In the genomic region with DNA sequence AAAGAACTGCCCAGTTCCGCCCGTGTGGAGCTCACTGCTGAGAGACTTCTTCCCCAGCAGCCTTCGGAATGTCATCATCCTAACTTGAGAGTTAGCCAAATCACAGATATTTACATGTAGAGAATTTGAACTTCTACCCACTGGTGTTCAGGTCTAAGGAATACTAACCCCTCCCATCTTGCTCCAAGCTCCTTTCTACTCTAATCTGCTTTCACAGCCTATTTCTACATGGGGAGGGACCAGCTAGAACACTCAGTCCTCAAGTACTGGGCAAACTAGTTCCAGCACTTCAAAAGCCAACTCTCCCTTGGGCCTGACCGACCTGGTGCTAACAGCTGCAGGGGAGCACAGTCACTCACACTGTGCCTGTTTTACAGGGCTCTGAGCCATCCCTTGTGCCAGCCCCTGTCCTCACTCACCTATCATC, we compare ENCODE assay signal across 10 mouse cellular contexts. TPM values are rescaled to one million over a fixed set of nuclear protein-coding genes. Genes with fewer than 3 reads are reported as not detected.
DNase-seq lines count a peak whose midpoint lies in the region; ATAC-seq lines count a peak whose summit lies in the region.
"Had no signal": no experiment of that assay in that cellular context is flagged by ENCODE, and none has a peak within 500 bp of the region (broad histone marks: within the 10 kb centered on the region; RNA-seq: fewer than 3 reads in every experiment).

No protein-coding gene starts in this region.

- H3K4me3 ChIP-seq in midbrain, embryonic 12.5 days: no peak overlapping the region
- no peak overlapping the region for H3K4me3 ChIP-seq in midbrain, embryonic 15.5 days
- no peak overlapping the region for H3K4me3 ChIP-seq in kidney, embryonic 14.5 days (ENCODE audit: low read length)
- H3K4me3 ChIP-seq in neural tube, embryonic 14.5 days (ENCODE audit: low read depth, low read length): no peak overlapping the region

- 0 out of 2 replicates have a peak, but pooled peaks have one; percentile 7 for ATAC-seq in midbrain, embryonic 12.5 days (ENCODE audit: low FRiP score, low read depth)
- ATAC-seq in midbrain, embryonic 15.5 days (replicated peaks): no peak; the same call in 1 of the 2 replicates
- peak; percentile 58; the same call in 1 of the 2 replicates for ATAC-seq in kidney, embryonic 14.5 days (ENCODE audit: low FRiP score, low TSS enrichment)
- ATAC-seq in neural tube, embryonic 14.5 days (ENCODE audit: low read depth): peak; percentile 29; the same call in 1 of the 2 replicates
- ATAC-seq: forebrain, embryonic 16.5 days had no signal

- H3K4me1 ChIP-seq in midbrain, embryonic 12.5 days: peaks cover 30% of the 10 kb centered on the region
- H3K4me1 ChIP-seq in midbrain, embryonic 15.5 days: peaks cover 15% of the 10 kb centered on the region
- H3K4me1 ChIP-seq in kidney, embryonic 14.5 days (ENCODE audit: control insufficient read depth, insufficient read depth, low read length): peaks cover 34% of the 10 kb centered on the region
- H3K4me1 ChIP-seq in neural tube, embryonic 14.5 days (ENCODE audit: control insufficient read depth, insufficient read depth, low read length): peaks cover 25% of the 10 kb centered on the region

- no peaks in the 10 kb centered on the region for H3K9me3 ChIP-seq in midbrain, embryonic 12.5 days
- H3K9me3 ChIP-seq in midbrain, embryonic 15.5 days: no peaks in the 10 kb centered on the region
- no peaks in the 10 kb centered on the region for H3K9me3 ChIP-seq in kidney, embryonic 14.5 days (ENCODE audit: control insufficient read depth, low read length)
- no peaks in the 10 kb centered on the region for H3K9me3 ChIP-seq in neural tube, embryonic 14.5 days (ENCODE audit: control insufficient read depth, low read length)

- 74% methylated on average over 4 of the region's 4 CpGs for WGBS in midbrain, embryonic 12.5 days
- WGBS in midbrain, embryonic 15.5 days: 67% methylated on average over 4 of the region's 4 CpGs
- 46% methylated on average over 4 of the region's 4 CpGs for WGBS in kidney, embryonic 14.5 days
- WGBS in neural tube, embryonic 14.5 days: 58% methylated on average over 4 of the region's 4 CpGs

- H3K4me2 ChIP-seq in midbrain, embryonic 12.5 days (replicated peaks): no peak overlapping the region
- no peak overlapping the region for H3K4me2 ChIP-seq in midbrain, embryonic 15.5 days
- no peak overlapping the region; the same call in 1 of the 2 replicates for H3K4me2 ChIP-seq in kidney, embryonic 14.5 days (replicated peaks; ENCODE audit: low read depth, low read length)
- H3K4me2 ChIP-seq in neural tube, embryonic 14.5 days (ENCODE audit: low read depth, low read length): 0 out of 2 replicates have a peak overlapping the region, but pooled peaks have one; percentile 2

- H3K27ac ChIP-seq in midbrain, embryonic 12.5 days (replicated peaks): 0 out of 2 replicates have a peak overlapping the region, but pooled peaks have one; percentile 32
- H3K27ac ChIP-seq in midbrain, embryonic 15.5 days: no peak overlapping the region
- no peak overlapping the region for H3K27ac ChIP-seq in kidney, embryonic 14.5 days (ENCODE audit: low read depth, low read length)
- peak overlapping the region; percentile 52; the same call in 1 of the 2 replicates for H3K27ac ChIP-seq in neural tube, embryonic 14.5 days (ENCODE audit: low read depth, low read length)

- no peaks in the 10 kb centered on the region for H3K27me3 ChIP-seq in midbrain, embryonic 12.5 days
- H3K27me3 ChIP-seq in midbrain, embryonic 15.5 days (replicated peaks): no peaks in the 10 kb centered on the region
- H3K27me3 ChIP-seq in kidney, embryonic 14.5 days (ENCODE audit: control insufficient read depth, insufficient read depth, low read length): peaks cover 5% of the 10 kb centered on the region
- H3K27me3 ChIP-seq in neural tube, embryonic 14.5 days (ENCODE audit: control insufficient read depth, insufficient read depth, low read length): no peaks in the 10 kb centered on the region

- peak; percentile 36 for DNase-seq in gastrocnemius, adult 18-20 months (ENCODE audit: low spot score)
- no peak for DNase-seq in gastrocnemius, postnatal 4 days (ENCODE audit: low spot score in 2 of 2)
- DNase-seq in cerebellum, adult 9-11 months: no peak
- DNase-seq in cerebellum, postnatal 25 days: no peak
- DNase-seq: cerebellum, adult 11-12 months had no signal

- no peak overlapping the region for H3K9ac ChIP-seq in midbrain, embryonic 12.5 days (replicated peaks)
- no peak overlapping the region for H3K9ac ChIP-seq in midbrain, embryonic 15.5 days
- H3K9ac ChIP-seq in kidney, embryonic 14.5 days (ENCODE audit: low read depth, low read length): no peak overlapping the region
- H3K9ac ChIP-seq in neural tube, embryonic 14.5 days (replicated peaks; ENCODE audit: low read depth, low read length): no peak overlapping the region

- H3K36me3 ChIP-seq in midbrain, embryonic 12.5 days: no peaks in the 10 kb centered on the region
- no peaks in the 10 kb centered on the region for H3K36me3 ChIP-seq in midbrain, embryonic 15.5 days (replicated peaks)
- H3K36me3 ChIP-seq in kidney, embryonic 14.5 days (ENCODE audit: control insufficient read depth, insufficient read depth, low read length): no peaks in the 10 kb centered on the region
- no peaks in the 10 kb centered on the region for H3K36me3 ChIP-seq in neural tube, embryonic 14.5 days (ENCODE audit: control insufficient read depth, insufficient read depth, low read length)

RNA-seq across cellular contexts. Expression of gene Ldlrad3, which starts 44.0 kb away (rescaled TPM):
- 1 to 10 TPM; 2.9 to 4.9 TPM for total RNA-seq in gastrocnemius, adult 18-20 months (2021)
- total RNA-seq in gastrocnemius, postnatal 4 days (2021): 10 to 100 TPM; 26.3 to 27.1 TPM
- polyA plus RNA-seq in midbrain, embryonic 12.5 days (2016; fragmentation: Nextera tagmentation; extraction: Ambion mirVana): 58.8 and 60.0 TPM in 2 replicates
- 29.6 and 31.2 TPM in 2 replicates for polyA plus RNA-seq in midbrain, embryonic 15.5 days (2015; fragmentation: Nextera tagmentation; extraction: Ambion mirVana)
- 19.0 and 39.2 TPM in 2 replicates for polyA plus RNA-seq in kidney, embryonic 14.5 days (2014; fragmentation: Nextera tagmentation; extraction: Ambion mirVana)
- polyA plus RNA-seq in neural tube, embryonic 14.5 days (2014; fragmentation: Nextera tagmentation; extraction: Ambion mirVana): 30.0 and 48.5 TPM in 2 replicates

Comparison
In these comparisons a context has a peak if more than half of its experiments do, and no peak if none do; other contexts are left out.
1. H3K27ac ChIP-seq: peak in midbrain, embryonic 12.5 days (single experiment) and neural tube, embryonic 14.5 days (single experiment); none in midbrain, embryonic 15.5 days (single experiment) and kidney, embryonic 14.5 days (single experiment).